Mouse (Mus musculus) MEL (cell line): Measurements from ENCODE around the gene Eng. TPM values are rescaled to one million over a fixed set of nuclear protein-coding genes. Genes with fewer than 3 reads are reported as not detected.

ENCODE experiments used
- DNase-seq: peaks from one replicate; pipeline ENCODE4 v3.0.0; 2011; ENCODE audit warnings: low read depth, low spot score
- H3K27ac ChIP-seq: 2 replicates; pipeline ENCODE4 v1.5.1; 2012; ENCODE audit warnings: low read depth, mild to moderate bottlenecking, control low read depth, low read length, moderate library complexity; ENCODE audit not compliant: control insufficient read depth
- H3K27me3 ChIP-seq, 2 experiments: fragments of 150-350 bp in 1 of 2; sonication (generic) in 1 of 2; 2 replicates each; pipeline ENCODE4 v1.6.1; 2012; ENCODE audit warnings: low read length in 2 of 2, mild to moderate bottlenecking in 2 of 2, improper control_type of control experiment in 1 of 2, moderate library complexity in 1 of 2; ENCODE audit not compliant: insufficient read depth in 2 of 2, control insufficient read depth in 1 of 2
- H3K36me3 ChIP-seq, 2 experiments: 2 replicates each; pipeline ENCODE4 v1.6.1; 2012 to 2014; ENCODE audit warnings: low read length in 2 of 2, improper control_type of control experiment in 1 of 2, inconsistent platforms in 1 of 2, mild to moderate bottlenecking in 1 of 2; ENCODE audit not compliant: insufficient read depth in 2 of 2, control insufficient read depth in 1 of 2
- H3K4me1 ChIP-seq, 2 experiments: fragments of 150-350 bp in 1 of 2; sonication (generic) in 1 of 2; 2 replicates each; pipeline ENCODE4 v1.6.1; 2012; ENCODE audit warnings: low read length in 2 of 2, improper control_type of control experiment in 1 of 2, mild to moderate bottlenecking in 1 of 2; ENCODE audit not compliant: insufficient read depth in 2 of 2, control insufficient read depth in 1 of 2
- H3K4me3 ChIP-seq, 2 experiments: fragments of 150-350 bp in 1 of 2; sonication (generic) in 1 of 2; 2 replicates each; pipeline ENCODE4 v1.5.1; 2012; ENCODE audit warnings: low read depth in 2 of 2, low read length in 2 of 2, mild to moderate bottlenecking in 2 of 2, moderate library complexity in 2 of 2, control low read depth in 1 of 2, improper control_type of control experiment in 1 of 2; ENCODE audit not compliant: control insufficient read depth in 1 of 2, insufficient read depth in 1 of 2
- H3K79me2 ChIP-seq: 2 replicates; pipeline ENCODE4 v1.6.1; 2012; ENCODE audit warnings: mild to moderate bottlenecking, low read length, moderate library complexity; ENCODE audit not compliant: control insufficient read depth, poor library complexity, insufficient read depth
- H3K9ac ChIP-seq: 2 replicates; pipeline ENCODE4 v1.6.1; 2012; ENCODE audit warnings: low read depth, mild to moderate bottlenecking, control low read depth, low read length, moderate library complexity; ENCODE audit not compliant: control insufficient read depth, poor library complexity, severe bottlenecking
- H3K9me3 ChIP-seq: fragments of 150-350 bp; sonication (generic); replicated peaks from 2 replicates; pipeline ENCODE4 v1.6.1; 2012; ENCODE audit warnings: mild to moderate bottlenecking, low read length, improper control_type of control experiment, moderate library complexity; ENCODE audit not compliant: insufficient read depth
- CHD1 ChIP-seq: IDR thresholded peaks from 2 replicates; pipeline ENCODE4 v1.6.1; 2012; ENCODE audit warnings: low read depth, mild to moderate bottlenecking, inconsistent platforms, low read length, improper control_type of control experiment
- CHD2 ChIP-seq: IDR thresholded peaks from 2 replicates; pipeline ENCODE4 v1.6.1; 2011; ENCODE audit warnings: low read length, improper control_type of control experiment
- CTCF ChIP-seq, 3 experiments: IDR thresholded peaks in 2 of 3; conservative IDR thresholded peaks in 1 of 3; 2 replicates each; pipeline ENCODE4 v1.5.1; 2011 to 2012; ENCODE audit warnings: low read length in 3 of 3, low read depth in 2 of 3, mild to moderate bottlenecking in 2 of 3, improper control_type of control experiment in 1 of 3, inconsistent platforms in 1 of 3, mixed read lengths in 1 of 3, moderate library complexity in 1 of 3; ENCODE audit not compliant: control insufficient read depth in 1 of 3, insufficient read depth in 1 of 3, poor library complexity in 1 of 3, severe bottlenecking in 1 of 3
- E2F4 ChIP-seq: IDR thresholded peaks from 2 replicates; pipeline ENCODE4 v1.6.1; 2011; ENCODE audit warnings: low read depth, low read length, improper control_type of control experiment, borderline replicate concordance
- ELF1 ChIP-seq: IDR thresholded peaks from 2 replicates; pipeline ENCODE4 v1.6.1; 2014; ENCODE audit warnings: low read depth, mild to moderate bottlenecking, inconsistent platforms, low read length, improper control_type of control experiment, moderate library complexity
- EP300 ChIP-seq, 2 experiments: IDR thresholded peaks; 2 replicates each; pipeline ENCODE4 v1.6.1; 2011; ENCODE audit warnings: improper control_type of control experiment in 2 of 2, low read length in 2 of 2, low read depth in 1 of 2, mild to moderate bottlenecking in 1 of 2
- ETS1 ChIP-seq: IDR thresholded peaks from 2 replicates; pipeline ENCODE4 v1.6.1; 2012; ENCODE audit warnings: low read depth, mild to moderate bottlenecking, inconsistent platforms, low read length, improper control_type of control experiment, moderate library complexity
- GABPA ChIP-seq: IDR thresholded peaks from 2 replicates; pipeline ENCODE4 v1.6.1; 2012; ENCODE audit warnings: low read depth, mild to moderate bottlenecking, inconsistent platforms, low read length, improper control_type of control experiment, moderate library complexity
- JUND ChIP-seq: IDR thresholded peaks from 2 replicates; pipeline ENCODE4 v1.6.1; 2011; ENCODE audit warnings: low read depth, mild to moderate bottlenecking, improper control_type of control experiment, low read length
- KAT2A ChIP-seq: conservative IDR thresholded peaks from 2 replicates; pipeline ENCODE4 v1.6.1; 2012; ENCODE audit warnings: low read depth, low read length, improper control_type of control experiment, inconsistent platforms
- MAX ChIP-seq: IDR thresholded peaks from 2 replicates; pipeline ENCODE4 v1.6.1; 2011; ENCODE audit warnings: low read length, improper control_type of control experiment
- MAZ ChIP-seq: IDR thresholded peaks from 2 replicates; pipeline ENCODE4 v1.6.1; 2012; ENCODE audit warnings: low read depth, mild to moderate bottlenecking, inconsistent platforms, low read length, improper control_type of control experiment
- NRF1 ChIP-seq: IDR thresholded peaks from 2 replicates; pipeline ENCODE4 v1.6.1; 2014; ENCODE audit warnings: low read depth, mild to moderate bottlenecking, inconsistent platforms, low read length, improper control_type of control experiment, moderate library complexity; ENCODE audit not compliant: poor library complexity, insufficient read depth, severe bottlenecking
- POLR2A ChIP-seq, 2 experiments: IDR thresholded peaks; 2 replicates each; pipeline ENCODE4 v1.6.1; 2011 to 2012; ENCODE audit warnings: low read length in 2 of 2, mild to moderate bottlenecking in 2 of 2, control low read depth in 1 of 2, improper control_type of control experiment in 1 of 2, low read depth in 1 of 2, moderate library complexity in 1 of 2; ENCODE audit not compliant: control insufficient read depth in 1 of 2, insufficient read depth in 1 of 2, poor library complexity in 1 of 2
- POLR2AphosphoS2 ChIP-seq: IDR thresholded peaks from 2 replicates; pipeline ENCODE4 v1.6.1; 2011; ENCODE audit warnings: low read length, improper control_type of control experiment
- RAD21 ChIP-seq: IDR thresholded peaks from 2 replicates; pipeline ENCODE4 v1.6.1; 2011; ENCODE audit warnings: mild to moderate bottlenecking, low read depth, low read length, improper control_type of control experiment
- SIN3A ChIP-seq: IDR thresholded peaks from 2 replicates; pipeline ENCODE4 v1.6.1; 2012; ENCODE audit warnings: low read length, improper control_type of control experiment, inconsistent platforms
- TAL1 ChIP-seq: IDR thresholded peaks from 2 replicates; pipeline ENCODE4 v1.6.1; 2012; ENCODE audit warnings: mild to moderate bottlenecking, inconsistent platforms, low read length, moderate library complexity, mixed read lengths
- TCF12 ChIP-seq: IDR thresholded peaks from 2 replicates; pipeline ENCODE4 v1.6.1; 2014; ENCODE audit warnings: low read depth, mild to moderate bottlenecking, inconsistent platforms, low read length, improper control_type of control experiment, moderate library complexity
- UBTF ChIP-seq: IDR thresholded peaks from 2 replicates; pipeline ENCODE4 v1.6.1; 2012; ENCODE audit warnings: low read depth, mild to moderate bottlenecking, inconsistent platforms, low read length, improper control_type of control experiment, moderate library complexity, borderline replicate concordance; ENCODE audit not compliant: insufficient read depth
- USF1 ChIP-seq: IDR thresholded peaks from 2 replicates; pipeline ENCODE4 v1.6.1; 2014; ENCODE audit warnings: low read depth, mild to moderate bottlenecking, inconsistent platforms, low read length, improper control_type of control experiment, moderate library complexity
- USF2 ChIP-seq, 2 experiments: IDR thresholded peaks; 2 replicates each; pipeline ENCODE4 v1.6.1; 2011 to 2012; ENCODE audit warnings: improper control_type of control experiment in 2 of 2, low read length in 2 of 2, borderline replicate concordance in 1 of 2, inconsistent platforms in 1 of 2, low read depth in 1 of 2, mild to moderate bottlenecking in 1 of 2; ENCODE audit not compliant: insufficient read depth in 1 of 2
- ZC3H11A ChIP-seq: IDR thresholded peaks from 2 replicates; pipeline ENCODE4 v1.6.1; 2012; ENCODE audit warnings: low read depth, mild to moderate bottlenecking, inconsistent platforms, low read length, improper control_type of control experiment
- polyA plus RNA-seq, 2 experiments: library from polyadenylated mRNA; stranded (reverse) in 1 of 2; unstranded in 1 of 2; fragments of >175 nt in 1 of 2; fragments of >200 nt in 1 of 2; gene quantifications; 2 replicates each; pipeline versions ENCODE4 v1.2.1 to v1.2.4; 2012; ENCODE audit warnings: low replicate concordance in 2 of 2, low read depth in 1 of 2; ENCODE audit not compliant: insufficient read length in 2 of 2, insufficient read depth in 1 of 2, missing spikeins in 1 of 2
- total RNA-seq: library from RNA; depleted of rRNA; stranded (reverse); fragments of 300-350 nt; gene quantifications from 2 replicates; pipeline ENCODE4 v1.2.3, GENCODE M21; 2012

Eng gene
- total and polyA plus RNA-seq, 3 experiments, result 0.73 to 1.0 TPM; not detected in 1

DNA sequence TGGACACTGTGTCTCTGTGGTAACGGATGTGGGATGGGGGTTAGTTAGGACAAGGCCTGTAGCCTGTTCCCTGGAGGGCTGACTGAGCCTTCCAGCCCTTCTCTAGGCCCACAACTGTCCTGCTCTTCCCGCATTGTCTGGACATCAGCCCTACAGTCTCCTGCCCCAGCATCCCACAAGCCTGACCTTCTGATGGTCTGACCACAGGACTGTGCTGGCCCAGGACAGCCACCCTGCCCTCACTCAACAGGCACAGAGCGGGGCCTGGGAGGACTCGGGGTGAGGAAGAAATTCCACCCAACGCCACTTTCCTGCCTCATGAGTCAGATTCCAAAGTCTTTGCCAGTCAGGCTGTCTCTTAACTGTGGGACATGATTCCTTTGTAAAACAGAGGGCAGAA is 48.7 kb upstream of the Eng start:
- H3K9ac ChIP-seq, result no peak overlapping the region
- no peak for DNase-seq
- H3K27me3 ChIP-seq, result no peaks in the 10 kb centered on the region
- H3K36me3 ChIP-seq, result peaks cover 0 to 5% of the 10 kb centered on the region in 2 experiments; a peak in 1 of 4 replicates
- no peak for TF ChIP-seq CHD2
- TF ChIP-seq CTCF (IDR thresholded peaks at IDR 0.05 in 2 of 3, conservative IDR thresholded peaks at IDR 0.05 in 1 of 3; ENCODE audit: control insufficient read depth in 1 of 3, insufficient read depth in 1 of 3, low read depth in 2 of 3, low read length in 3 of 3, poor library complexity in 1 of 3, severe bottlenecking in 1 of 3), result no peak
- no peak for TF ChIP-seq POLR2A (IDR thresholded peaks at IDR 0.05; ENCODE audit: control insufficient read depth in 1 of 2, insufficient read depth in 1 of 2, low read depth in 1 of 2, low read length in 2 of 2, poor library complexity in 1 of 2)
- no peak for TF ChIP-seq JUND
- no peak for TF ChIP-seq MAX
- TF ChIP-seq UBTF, result no peak
- TF ChIP-seq USF1, result no peak
- TF ChIP-seq RAD21, result no peak
- TF ChIP-seq NRF1, result no peak
- TF ChIP-seq E2F4, result no peak
- TF ChIP-seq CHD1, result no peak
- TF ChIP-seq GABPA, result no peak
- TF ChIP-seq ELF1, result no peak
- no peak for TF ChIP-seq TAL1
- TF ChIP-seq MAZ, result no peak
- no peak for TF ChIP-seq POLR2AphosphoS2
- no peak for TF ChIP-seq TCF12
- TF ChIP-seq USF2 (IDR thresholded peaks at IDR 0.05; ENCODE audit: borderline replicate concordance in 1 of 2, insufficient read depth in 1 of 2, low read depth in 1 of 2, low read length in 2 of 2), result no peak
- no peak for TF ChIP-seq EP300 (IDR thresholded peaks at IDR 0.05; ENCODE audit: low read depth in 1 of 2, low read length in 2 of 2)
- no peak for TF ChIP-seq ZC3H11A
- H3K79me2 ChIP-seq, result no peaks in the 10 kb centered on the region
- H3K4me1 ChIP-seq, result peaks cover 0 to 3% of the 10 kb centered on the region in 2 experiments; a peak in 2 of 4 replicates
- no peak overlapping the region for H3K27ac ChIP-seq
- no peak overlapping the region for H3K4me3 ChIP-seq
- no peaks in the 10 kb centered on the region for H3K9me3 ChIP-seq

DNA sequence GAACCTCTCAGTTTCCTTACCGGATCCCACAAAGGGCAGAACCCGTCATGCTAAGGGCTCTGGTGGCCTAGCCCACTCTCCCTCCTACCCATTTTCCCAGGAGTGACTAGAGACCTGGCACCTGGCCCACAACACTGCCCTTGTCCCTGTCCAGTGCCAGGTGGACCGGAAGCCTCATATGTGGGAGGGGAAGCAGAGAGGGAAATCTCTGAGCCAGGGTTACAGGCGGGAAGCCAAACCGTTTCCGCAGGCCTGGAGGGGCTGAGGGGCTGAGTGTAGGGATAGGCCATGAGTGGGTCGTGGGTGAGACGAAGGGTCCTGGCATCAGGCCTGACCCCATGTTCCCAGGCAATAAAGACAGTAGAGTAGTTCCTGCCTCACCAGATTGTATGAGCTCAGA is 47.9 kb upstream of the Eng start:
- peaks cover 0 to 3% of the 10 kb centered on the region in 2 experiments; a peak in 2 of 4 replicates for H3K4me1 ChIP-seq
- no peak for TF ChIP-seq MAZ
- no peak for TF ChIP-seq SIN3A
- no peak for TF ChIP-seq EP300 (IDR thresholded peaks at IDR 0.05; ENCODE audit: low read depth in 1 of 2, low read length in 2 of 2)
- no peak for TF ChIP-seq KAT2A
- no peak for TF ChIP-seq ETS1
- TF ChIP-seq CHD2, result no peak
- no peak for TF ChIP-seq TAL1
- no peak for TF ChIP-seq MAX
- H3K4me3 ChIP-seq, result no peak overlapping the region
- no peaks in the 10 kb centered on the region for H3K79me2 ChIP-seq
- no peaks in the 10 kb centered on the region for H3K27me3 ChIP-seq
- no peak for DNase-seq
- H3K9ac ChIP-seq, result no peak overlapping the region
- H3K36me3 ChIP-seq, result peaks cover 0 to 5% of the 10 kb centered on the region in 2 experiments; a peak in 1 of 4 replicates
- H3K9me3 ChIP-seq, result no peaks in the 10 kb centered on the region
- H3K27ac ChIP-seq, result no peak overlapping the region
